In genomic region chr8:119622555-119622954, GRCm38 (mm10) we compare ENCODE assay signal across 25 mouse cellular contexts. TPM values are rescaled to one million over a fixed set of nuclear protein-coding genes. Genes with fewer than 3 reads are reported as not detected.
"Had no signal": no experiment of that assay in that cellular context is flagged by ENCODE, and none has a peak within 500 bp of the region (broad histone marks: within the 10 kb centered on the region; RNA-seq: fewer than 3 reads in every experiment).

No protein-coding gene starts in this region.

- H3K9ac ChIP-seq: lung, embryonic 14.5 days; midbrain, embryonic 12.5 days; neural tube, embryonic 13.5 days; stomach, embryonic 15.5 days had no signal

- H3K9me3 ChIP-seq: midbrain, embryonic 10.5 days; midbrain, embryonic 12.5 days; neural tube, embryonic 13.5 days; stomach, embryonic 15.5 days had no signal

- H3K27ac ChIP-seq: midbrain, embryonic 10.5 days; midbrain, embryonic 12.5 days; neural tube, embryonic 13.5 days; stomach, embryonic 15.5 days; stomach, postnatal 0 days had no signal

- H3K4me3 ChIP-seq: midbrain, embryonic 10.5 days; midbrain, embryonic 12.5 days; myocyte; neural tube, embryonic 13.5 days; stomach, embryonic 15.5 days had no signal

- ATAC-seq: midbrain, embryonic 16.5 days had no signal

- H3K4me1 ChIP-seq: neural tube, embryonic 13.5 days; stomach, embryonic 15.5 days had no signal

- H3K4me2 ChIP-seq: lung, embryonic 14.5 days; midbrain, embryonic 12.5 days; neural tube, embryonic 13.5 days; stomach, embryonic 15.5 days had no signal

- DNase-seq: lung, adult 18-20 months; lung, embryonic 14.5 days; lung, postnatal 10 days; lung, postnatal 4 days; midbrain, embryonic 14.5 days; retina, postnatal 1 day; right cerebral cortex, adult 18-20 months; right cerebral cortex, postnatal 25 days; right cerebral cortex, postnatal 4 days; spleen, adult 18-20 months; thymus, adult 2 months; thymus, postnatal 25 days had no signal

- H3K36me3 ChIP-seq: midbrain, embryonic 10.5 days; midbrain, embryonic 12.5 days; neural tube, embryonic 13.5 days; stomach, embryonic 15.5 days had no signal

- H3K27me3 ChIP-seq: midbrain, embryonic 12.5 days; neural tube, embryonic 13.5 days; stomach, embryonic 15.5 days had no signal

RNA-seq across cellular contexts. Expression of gene Adad2, which starts 10.0 kb away (rescaled TPM):
- total RNA-seq: megakaryocyte, adult 5-6 weeks; megakaryocyte-erythroid progenitor cell, adult 5-6 weeks; neutrophil, adult 5-6 weeks had no signal
- polyA plus RNA-seq: liver, embryonic 16.5 days; lung, embryonic 14.5 days; lung, embryonic 16.5 days; myocyte; neural tube, embryonic 11.5 days; neural tube, embryonic 13.5 days; stomach, embryonic 15.5 days; stomach, postnatal 0 days had no signal

RNA-seq across cellular contexts. Expression of gene Kcng4, which starts 12.9 kb away (rescaled TPM):
- total RNA-seq: megakaryocyte, adult 5-6 weeks; megakaryocyte-erythroid progenitor cell, adult 5-6 weeks; neutrophil, adult 5-6 weeks had no signal
- polyA plus RNA-seq: liver, embryonic 16.5 days; lung, embryonic 14.5 days; midbrain, embryonic 12.5 days; myocyte; neural tube, embryonic 13.5 days had no signal

RNA-seq across cellular contexts. Expression of gene Wfdc1, which starts 43.6 kb away (rescaled TPM):
- total RNA-seq: megakaryocyte, adult 5-6 weeks; megakaryocyte-erythroid progenitor cell, adult 5-6 weeks; neutrophil, adult 5-6 weeks had no signal

RNA-seq across cellular contexts. Expression of gene Dnaaf1, which starts 47.5 kb away (rescaled TPM):
- total RNA-seq: megakaryocyte, adult 5-6 weeks; neutrophil, adult 5-6 weeks had no signal
- polyA plus RNA-seq: lung, embryonic 14.5 days; neural tube, embryonic 11.5 days had no signal
